Mouse (Mus musculus) splenic B cell, adult 2 months (primary cell): ENCODE results near the gene Slc6a21.
A peak's percentile ranks its signal among the peaks of the same experiment; 100 is the strongest.

ENCODE experiments used
- DNase-seq: peaks from one replicate; pipeline ENCODE4 v3.0.0-alpha.2; 2011; ENCODE audit warnings: low read depth, low spot score
- H3K27me3 ChIP-seq: 2 replicates; pipeline ENCODE4 v1.6.1; 2012; ENCODE audit warnings: mild to moderate bottlenecking, low read length, moderate library complexity, mixed read lengths; ENCODE audit not compliant: control insufficient read depth, poor library complexity, insufficient read depth, severe bottlenecking
- H3K36me3 ChIP-seq: 2 replicates; pipeline ENCODE4 v1.6.1; 2012; ENCODE audit warnings: mild to moderate bottlenecking, low read length, moderate library complexity, mixed read lengths; ENCODE audit not compliant: control insufficient read depth, poor library complexity, insufficient read depth, severe bottlenecking

Slc6a21 gene

GRCm38 (mm10) chr7:45277136-45277760 is at the start of gene Slc6a21:
Gene Slc6a21 (plus strand): TSS chr7:45277513.
- peak; percentile 87 for DNase-seq
- Histone ChIP-seq H3K36me3 (no peaks in the 10 kb centered on the region), H3K27me3 (no peaks in the 10 kb centered on the region)

- no peak for DNase-seq
- Histone ChIP-seq H3K36me3 (peaks cover 4% of the 10 kb centered on the region; the same call in 1 of the 2 replicates), H3K27me3 (no peaks in the 10 kb centered on the region)
These were observed 48.8 kb upstream of the Slc6a21 start for GRCm38 (mm10) chr7:45228548-45228947.

- DNase-seq: no peak
- H3K36me3 ChIP-seq: peaks cover 9% of the 10 kb centered on the region; the same call in 1 of the 2 replicates
- H3K27me3 ChIP-seq: no peaks in the 10 kb centered on the region
These were observed 48.3 kb upstream of the Slc6a21 start for GRCm38 (mm10) chr7:45229046-45229445.

GRCm38 (mm10) chr7:45229459-45230203 is 47.7 kb upstream of the Slc6a21 start:
- DNase-seq: peak; percentile 82
- H3K27me3 ChIP-seq: no peaks in the 10 kb centered on the region
- peaks cover 12% of the 10 kb centered on the region; the same call in 1 of the 2 replicates for H3K36me3 ChIP-seq

GRCm38 (mm10) chr7:45231192-45231591 is 46.1 kb upstream of the Slc6a21 start:
- no peaks in the 10 kb centered on the region for H3K27me3 ChIP-seq
- no peak for DNase-seq
- peaks cover 20% of the 10 kb centered on the region for H3K36me3 ChIP-seq

- no peak for DNase-seq
- peaks cover 20% of the 10 kb centered on the region for H3K36me3 ChIP-seq
- H3K27me3 ChIP-seq: no peaks in the 10 kb centered on the region
These were observed 45.4 kb upstream of the Slc6a21 start for GRCm38 (mm10) chr7:45231941-45232340.

GRCm38 (mm10) chr7:45232716-45233465 is 44.4 kb upstream of the Slc6a21 start:
- H3K36me3 ChIP-seq: peaks cover 20% of the 10 kb centered on the region
- H3K27me3 ChIP-seq: no peaks in the 10 kb centered on the region
- no peak for DNase-seq

- peak; percentile 76 for DNase-seq
- H3K36me3 ChIP-seq: peaks cover 20% of the 10 kb centered on the region
- H3K27me3 ChIP-seq: no peaks in the 10 kb centered on the region
These were observed 43.6 kb upstream of the Slc6a21 start for GRCm38 (mm10) chr7:45233580-45234332.

- peaks cover 20% of the 10 kb centered on the region for H3K36me3 ChIP-seq
- DNase-seq: peak; percentile 49
- no peaks in the 10 kb centered on the region for H3K27me3 ChIP-seq
These were observed 42.9 kb upstream of the Slc6a21 start for GRCm38 (mm10) chr7:45234333-45234841.

- Histone ChIP-seq H3K27me3 (no peaks in the 10 kb centered on the region), H3K36me3 (peaks cover 20% of the 10 kb centered on the region)
- no peak for DNase-seq
These were observed 42.3 kb upstream of the Slc6a21 start for GRCm38 (mm10) chr7:45234922-45235571.

- no peak for DNase-seq
- peaks cover 20% of the 10 kb centered on the region for H3K36me3 ChIP-seq
- no peaks in the 10 kb centered on the region for H3K27me3 ChIP-seq
These were observed 41.6 kb upstream of the Slc6a21 start for GRCm38 (mm10) chr7:45235656-45236180.

- no peak for DNase-seq
- no peaks in the 10 kb centered on the region for H3K27me3 ChIP-seq
These were observed 39.3 kb upstream of the Slc6a21 start for GRCm38 (mm10) chr7:45237747-45238699.

More at GRCm38 (mm10) chr7:45237747-45238699, 39.3 kb upstream of the Slc6a21 start:
- peaks cover 17% of the 10 kb centered on the region for H3K36me3 ChIP-seq
